Mouse (Mus musculus): ENCODE results near the gene 5730455P16Rik. TPM values are rescaled to one million over a fixed set of nuclear protein-coding genes. Genes with fewer than 3 reads are reported as not detected.

5730455P16Rik gene
- polyA plus RNA-seq (2014; fragmentation: Illumina TruSeq; extraction: RNeasy Lipid Tissue Mini Kit (QIAGEN cat#74804); ENCODE audit: low read depth, low replicate concordance) = 21.8 TPM

GRCm38 (mm10) chr11:80377712-80378451, at the start of gene 5730455P16Rik:
Gene 5730455P16Rik, minus strand, starts transcription at chr11:80378034.

GRCm38 (mm10) chr11:80383019-80383625, 5.3 kb upstream of the 5730455P16Rik start, which contains the start of gene Zfp207:
Gene Zfp207, plus strand, starts transcription at chr11:80383279.

Other genes starting within 250 kb of the 5730455P16Rik start
- 17.0 TPM for gene Tefm, start 235.9 kb downstream of the 5730455P16Rik start, polyA plus RNA-seq (2014; fragmentation: Illumina TruSeq; extraction: RNeasy Lipid Tissue Mini Kit (QIAGEN cat#74804); ENCODE audit: low read depth, low replicate concordance)
- gene Adap2, start 223.9 kb downstream of the 5730455P16Rik start, polyA plus RNA-seq (2014; fragmentation: Illumina TruSeq; extraction: RNeasy Lipid Tissue Mini Kit (QIAGEN cat#74804); ENCODE audit: low read depth, low replicate concordance) = 1.8 TPM
- 5.0 TPM for gene Rnf135, start 194.2 kb downstream of the 5730455P16Rik start, polyA plus RNA-seq (2014; fragmentation: Illumina TruSeq; extraction: RNeasy Lipid Tissue Mini Kit (QIAGEN cat#74804); ENCODE audit: low read depth, low replicate concordance)
- 70.0 TPM for gene Rhot1, start 169.0 kb downstream of the 5730455P16Rik start, polyA plus RNA-seq (2014; fragmentation: Illumina TruSeq; extraction: RNeasy Lipid Tissue Mini Kit (QIAGEN cat#74804); ENCODE audit: low read depth, low replicate concordance)
- 2.1 TPM for gene Rhbdl3, start 77.1 kb downstream of the 5730455P16Rik start, polyA plus RNA-seq (2014; fragmentation: Illumina TruSeq; extraction: RNeasy Lipid Tissue Mini Kit (QIAGEN cat#74804); ENCODE audit: low read depth, low replicate concordance)
- gene Zfp207, start 5.2 kb upstream of the 5730455P16Rik start, polyA plus RNA-seq (2014; fragmentation: Illumina TruSeq; extraction: RNeasy Lipid Tissue Mini Kit (QIAGEN cat#74804); ENCODE audit: low read depth, low replicate concordance) = 449 TPM
- gene Psmd11, start 50.6 kb upstream of the 5730455P16Rik start, polyA plus RNA-seq (2014; fragmentation: Illumina TruSeq; extraction: RNeasy Lipid Tissue Mini Kit (QIAGEN cat#74804); ENCODE audit: low read depth, low replicate concordance) = 80.7 TPM
- 0.60 TPM for gene Cdk5r1, start 99.0 kb upstream of the 5730455P16Rik start, polyA plus RNA-seq (2014; fragmentation: Illumina TruSeq; extraction: RNeasy Lipid Tissue Mini Kit (QIAGEN cat#74804); ENCODE audit: low read depth, low replicate concordance)

Data from sigmoid colon, adult 10 weeks (tissue).